Mouse (Mus musculus) thymus, adult 2 months (tissue): Measurements from ENCODE around the gene Ctsll3.

Source experiments
- CTCF ChIP-seq: fragments of 200-500 bp; IDR thresholded peaks from 2 replicates; pipeline ENCODE4 v1.5.1; 2012; ENCODE audit warnings: mild to moderate bottlenecking, control low read depth, low read length, moderate library complexity, borderline replicate concordance; ENCODE audit not compliant: control insufficient read depth, poor library complexity, insufficient read depth; ENCODE audit errors: extremely low read depth
- POLR2A ChIP-seq: fragments of 200-500 bp; IDR thresholded peaks from 2 replicates; pipeline ENCODE4 v1.6.1; 2012; ENCODE audit warnings: mild to moderate bottlenecking, low read length, control low read depth, moderate library complexity; ENCODE audit not compliant: control insufficient read depth, poor library complexity, insufficient read depth; ENCODE audit errors: extremely low read depth

DNA sequence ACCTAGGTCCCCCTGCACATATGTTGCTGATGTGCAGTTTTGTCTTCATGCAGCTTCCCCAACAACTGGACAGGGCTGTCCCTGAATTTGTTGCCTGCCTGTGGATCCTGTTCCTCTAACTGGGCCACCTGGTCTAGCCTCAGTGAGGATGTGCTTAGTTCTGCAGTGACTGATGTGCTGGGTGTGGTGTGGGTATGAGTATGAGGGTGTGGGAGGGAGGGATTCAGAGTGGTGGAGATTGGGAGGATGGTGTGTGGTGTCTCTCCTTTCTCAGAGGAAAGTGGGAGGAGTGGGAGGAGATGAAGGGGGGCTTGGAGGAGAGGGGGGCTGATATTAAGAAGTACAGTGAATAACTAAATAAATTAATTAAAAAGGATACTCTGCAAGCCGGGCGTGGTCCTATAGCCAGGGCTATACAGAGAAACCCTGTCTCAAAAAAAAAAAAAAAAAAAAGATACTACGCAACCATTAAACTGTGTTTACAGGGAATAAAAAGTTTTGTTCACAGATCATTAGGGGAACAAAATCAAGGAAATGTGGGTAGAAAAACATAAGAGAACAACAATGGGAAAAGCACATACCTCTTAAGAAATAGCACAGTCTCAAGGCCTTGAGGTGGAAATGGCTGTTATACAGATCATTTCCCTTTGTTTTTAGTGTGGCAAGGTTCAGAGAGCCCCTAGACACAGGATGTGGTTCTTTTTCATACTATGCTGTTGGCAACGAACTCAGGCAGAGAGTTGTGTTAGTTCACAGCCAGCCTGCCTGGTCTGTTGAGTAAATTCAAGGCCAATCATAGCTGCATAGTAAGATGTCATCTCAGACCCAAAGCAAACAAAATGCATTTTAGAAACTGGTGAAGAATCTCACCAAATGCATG, 45.8 kb upstream of the Ctsll3 start:
- TF ChIP-seq POLR2A (no peak), CTCF (no peak)
